Mouse (Mus musculus) Patski (cell line): ENCODE results near the gene Gm10282. TPM values are rescaled to one million over a fixed set of nuclear protein-coding genes. Genes with fewer than 3 reads are reported as not detected.

Experiments
- ATAC-seq: fragments of 100-300 bp; one replicate; pipeline ENCODE4 v1.8.0; 2021
- CTCF ChIA-PET: fragments of 350-600 bp; sonication (Branson Sonifier 250); formaldehyde crosslinking; loops from one replicate; lab custom pipeline; 2022; ENCODE audit warnings: inconsistent platforms; lab: Charles Lee
- POLR2A ChIA-PET: fragments of 350-600 bp; sonication (Branson Sonifier 250); formaldehyde crosslinking; loops from one replicate; lab custom pipeline; 2022; ENCODE audit warnings: antibody characterized with exemption, inconsistent platforms; lab: Charles Lee
- DNase-seq: peaks from one replicate; pipeline ENCODE4 v3.0.0-alpha.2; 2011; ENCODE audit warnings: low read depth, low spot score
- H3K27me3 ChIP-seq: fragments of 371-371 bp; one replicate; pipeline ENCODE4 v1.5.1; 2021
- CTCF ChIP-seq: fragments of 100-300 bp; IDR thresholded peaks from one replicate; pipeline ENCODE4 v1.5.1; 2021
- in situ Hi-C: fragments of 300-500 bp; cut with MboI; formaldehyde crosslinking; loops from 3 replicates; pipeline ENCODE4 v1.11.1; 2018; ENCODE audit warnings: low pct_unique_long_range_greater_than_20kb, mixed read lengths
- polyA plus RNA-seq: library from polyadenylated mRNA; unstranded; gene quantifications from one replicate; pipeline ENCODE4 v1.2.3, GENCODE M21; 2021

The Gm10282 gene
- polyA plus RNA-seq, 1 experiment from 2014 or later: 28.0 TPM

- DNase-seq (no peak), ATAC-seq (no peak)
- in situ Hi-C loops: no loop called here
- ChIA-PET POLR2A (no interaction called here), CTCF (interaction anchor here (1.0 kb wide), 1 partner anchor 70 kb away, joined by 4 read pairs; no protein-coding TSS in a partner anchor)
- no peaks in the 10 kb centered on the region for H3K27me3 ChIP-seq
- no peak for TF ChIP-seq CTCF
These were observed 37.7 kb upstream of the Gm10282 start for GRCm38 (mm10) chr8:72342556-72343300.

GRCm38 (mm10) chr8:72337034-72337433 is 32.0 kb upstream of the Gm10282 start:
- DNase-seq: no peak
- no peaks in the 10 kb centered on the region for H3K27me3 ChIP-seq
- no peak for ATAC-seq
- CTCF ChIA-PET: interaction anchor here (1.1 to 1.2 kb wide), 2 partner anchors 12 to 66 kb away, joined by 3 read pairs; no protein-coding TSS in a partner anchor
- POLR2A ChIA-PET: no interaction called here
- no peak for TF ChIP-seq CTCF
- in situ Hi-C loops: no loop called here

GRCm38 (mm10) chr8:72336273-72336672 is 31.2 kb upstream of the Gm10282 start:
- POLR2A ChIA-PET: no interaction called here
- CTCF ChIA-PET: interaction anchor here (1.1 to 1.3 kb wide), 3 partner anchors 11 to 13 kb away, joined by 3 to 4 read pairs (median 3); no protein-coding TSS in a partner anchor
- no peak for DNase-seq
- ATAC-seq: no peak
- no peaks in the 10 kb centered on the region for H3K27me3 ChIP-seq
- in situ Hi-C loops: no loop called here
- no peak for TF ChIP-seq CTCF

- no peak for ATAC-seq
- DNase-seq: no peak
- TF ChIP-seq CTCF: no peak
- no peaks in the 10 kb centered on the region for H3K27me3 ChIP-seq
- CTCF ChIA-PET: interaction anchor here (0.7 to 1.4 kb wide), 3 partner anchors 9 to 22 kb away, joined by 3 read pairs; no protein-coding TSS in a partner anchor
- in situ Hi-C loops: no loop called here
- POLR2A ChIA-PET: interaction anchor here (1.5 kb wide), 1 partner anchor 16 kb away, joined by 3 read pairs; no protein-coding TSS in a partner anchor
These were observed 29.1 kb upstream of the Gm10282 start for GRCm38 (mm10) chr8:72334144-72334641.

GRCm38 (mm10) chr8:72333429-72334143 is 28.5 kb upstream of the Gm10282 start:
- POLR2A ChIA-PET: interaction anchor here (1.5 kb wide), 1 partner anchor 15 kb away, joined by 3 read pairs; no protein-coding TSS in a partner anchor

GRCm38 (mm10) chr8:72331631-72332030 is 26.6 kb upstream of the Gm10282 start:
- no peak for ATAC-seq
- TF ChIP-seq CTCF: no peak
- in situ Hi-C loops: no loop called here
- CTCF ChIA-PET: no interaction called here
- no peak for DNase-seq
- POLR2A ChIA-PET: no interaction called here
- no peaks in the 10 kb centered on the region for H3K27me3 ChIP-seq

More at GRCm38 (mm10) chr8:72333429-72334143, 28.5 kb upstream of the Gm10282 start:
- TF ChIP-seq CTCF: no peak
- DNase-seq (no peak), ATAC-seq (no peak)
- in situ Hi-C loops: no loop called here
- no peaks in the 10 kb centered on the region for H3K27me3 ChIP-seq
- CTCF ChIA-PET: interaction anchor here (0.7 to 1.4 kb wide), 3 partner anchors 9 to 22 kb away, joined by 3 read pairs; no protein-coding TSS in a partner anchor

GRCm38 (mm10) chr8:72330806-72331516 is 25.9 kb upstream of the Gm10282 start:
- in situ Hi-C loops: no loop called here
- ChIA-PET POLR2A (no interaction called here), CTCF (no interaction called here)
- H3K27me3 ChIP-seq: no peaks in the 10 kb centered on the region
- DNase-seq: no peak
- ATAC-seq: no peak
- no peak for TF ChIP-seq CTCF

- ChIA-PET POLR2A (no interaction called here), CTCF (interaction anchor here (1.4 kb wide), 1 partner anchor 11 kb away, joined by 3 read pairs; no protein-coding TSS in a partner anchor)
- DNase-seq (no peak), ATAC-seq (no peak)
- no peaks in the 10 kb centered on the region for H3K27me3 ChIP-seq
- in situ Hi-C loops: no loop called here
- no peak for TF ChIP-seq CTCF
These were observed 24.1 kb upstream of the Gm10282 start for GRCm38 (mm10) chr8:72329116-72329515.

GRCm38 (mm10) chr8:72324708-72325107 is 19.6 kb upstream of the Gm10282 start:
- DNase-seq: no peak
- no peak for TF ChIP-seq CTCF
- no peaks in the 10 kb centered on the region for H3K27me3 ChIP-seq
- CTCF ChIA-PET: interaction anchor here (1.1 to 1.7 kb wide), 3 partner anchors 9 to 52 kb away, joined by 3 to 4 read pairs (median 3); no protein-coding TSS in a partner anchor
- POLR2A ChIA-PET: no interaction called here
- in situ Hi-C loops: no loop called here
- no peak for ATAC-seq
